Mouse (Mus musculus) liver, postnatal 0 days (tissue): Measurements from ENCODE around the gene Slx1b.

Experiments
- CTCF ChIP-seq: sonication (generic); IDR thresholded peaks from 2 replicates; pipeline ENCODE4 v1.5.1; 2016; ENCODE audit warnings: antibody characterized with exemption, low read depth
- EP300 ChIP-seq: IDR thresholded peaks from 2 replicates; pipeline ENCODE4 v1.6.1; 2016; ENCODE audit warnings: antibody characterized with exemption, low read depth, mild to moderate bottlenecking

DNA sequence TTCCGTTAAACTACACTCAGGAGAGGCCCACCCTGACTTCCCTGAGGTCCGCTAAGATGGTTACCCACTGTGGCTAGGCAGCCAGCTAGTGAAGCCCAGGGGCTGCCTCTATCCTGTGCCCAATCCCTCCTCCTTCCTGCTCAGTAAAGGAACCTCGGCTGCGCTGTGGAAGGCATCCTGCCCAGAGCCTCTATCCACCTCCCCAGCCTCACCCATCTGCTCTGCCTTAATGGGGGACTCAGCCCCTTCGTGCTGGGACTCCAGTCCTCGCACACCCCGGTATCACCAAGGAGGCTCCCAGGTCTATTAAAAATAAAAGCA is 8.1 kb upstream of the Slx1b start:
- TF ChIP-seq CTCF (no peak), EP300 (no peak)
